Mouse (Mus musculus): ENCODE measurements around the gene Hoxa4.

DNA sequence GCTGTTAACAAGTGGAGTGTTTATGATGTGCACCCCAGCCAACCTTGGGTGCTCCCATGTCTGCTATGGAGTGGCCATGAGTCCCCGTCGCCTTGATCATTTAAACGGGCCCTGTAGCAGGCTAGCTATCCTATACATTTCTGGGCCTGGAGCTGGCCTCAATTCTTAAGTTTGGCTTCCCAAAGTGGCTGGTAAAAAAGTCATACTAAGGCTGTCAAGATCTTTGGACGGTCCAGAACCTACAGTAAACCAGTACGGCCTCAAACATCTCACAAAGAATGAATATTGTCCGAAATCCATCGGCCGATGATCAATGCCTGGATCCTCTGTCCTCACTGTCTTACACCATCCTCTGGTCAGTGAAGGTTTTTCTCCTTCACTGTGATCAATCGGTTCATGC, 43.7 kb upstream of the Hoxa4 start:
- TF ChIP-seq POLR2A (IDR thresholded peaks at IDR 0.05; ENCODE audit: low read depth, low read length), result no peak
- no peak for TF ChIP-seq CTCF (IDR thresholded peaks at IDR 0.05; ENCODE audit: extremely low read depth, insufficient read length, insufficient replicate concordance, low read depth, low read length)

Data from small intestine, adult 2 months (tissue).